Mouse (Mus musculus): ENCODE measurements at regions not wholly inside any gene's neighbourhood (a gene's known extent, or its start where the extent isn't known, plus 50 kb on each side); places are given as distances from the start of the nearest gene placed in this dataset.

- no peak for TF ChIP-seq CTCF (conservative IDR thresholded peaks at IDR 0.05; ENCODE audit: insufficient read depth, insufficient read length, low read depth, low read length)
- no peak for TF ChIP-seq POLR2A (IDR thresholded peaks at IDR 0.05; ENCODE audit: low read depth, low read length)
Measured at GRCm38 (mm10) chr13:97415927-97416709, 175.2 kb downstream of the Enc1 start.
